Mouse (Mus musculus) regulatory T cell (primary cell): ENCODE results near the gene Rpp21.
"Not testable (repeated sequence)": the region's sequence is repeated elsewhere in the genome, so short reads cannot be mapped to it uniquely, and the experiment has no call there.

Experiments used
- in situ Hi-C: fragments of 300-600 bp; cut with MboI, MseI; formaldehyde crosslinking; loops from one replicate; pipeline ENCODE4 v1.15.1; 2025; ENCODE audit warnings: high pct_unique_total_duplicates

Gene Rpp21

GRCm38 (mm10) chr17:36235300-36235699 is 22.6 kb downstream of the Rpp21 start:
- in situ Hi-C loops = not testable (repeated sequence)

- in situ Hi-C loops = no loop called here
Measured at GRCm38 (mm10) chr17:36233572-36233971, 24.3 kb downstream of the Rpp21 start.

DNA sequence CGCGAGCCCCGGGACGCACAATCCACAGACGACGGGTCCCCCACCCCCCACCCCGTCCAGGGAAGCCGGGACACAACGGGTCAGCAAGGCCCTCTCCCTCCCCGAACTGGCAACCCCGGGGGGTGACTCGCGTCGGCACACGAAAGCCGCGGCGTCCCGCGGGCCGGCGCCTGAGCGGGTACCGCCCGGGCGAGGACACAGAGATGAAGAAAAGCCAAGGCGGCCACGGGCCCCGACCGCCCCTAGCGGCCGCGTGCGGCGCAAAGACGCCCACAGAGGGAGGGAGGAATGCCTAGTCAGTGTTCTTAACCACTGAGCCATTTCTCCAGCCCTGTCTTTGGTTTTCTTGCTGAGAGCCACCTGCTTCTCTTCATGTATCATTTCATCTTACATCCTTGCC is 26.6 kb downstream of the Rpp21 start:
- in situ Hi-C loops = no loop called here

- in situ Hi-C loops = no loop called here
Measured at GRCm38 (mm10) chr17:36229046-36229445, 28.8 kb downstream of the Rpp21 start.

DNA sequence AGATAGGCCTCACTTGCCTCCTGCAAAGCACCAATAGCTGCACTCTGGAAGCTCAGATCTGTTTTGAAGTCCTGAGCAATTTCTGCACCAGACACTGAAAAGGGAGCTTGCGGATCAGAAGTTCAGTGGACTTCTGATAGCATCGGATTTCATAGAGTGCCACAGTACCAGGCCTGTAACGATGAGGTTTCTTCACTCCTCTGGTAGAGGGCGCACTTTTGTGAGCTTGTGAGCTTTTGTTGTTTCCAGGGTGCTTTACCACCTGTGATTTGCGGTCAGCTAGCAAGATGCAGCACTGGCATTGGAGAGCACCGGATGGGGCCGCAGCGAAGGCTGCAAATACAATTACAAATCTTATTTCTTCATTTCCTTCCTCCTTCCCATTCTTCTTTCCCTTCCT is 30.9 kb downstream of the Rpp21 start:
- in situ Hi-C loops = no loop called here

GRCm38 (mm10) chr17:36225231-36225824 is 32.5 kb downstream of the Rpp21 start:
- in situ Hi-C loops = no loop called here

DNA sequence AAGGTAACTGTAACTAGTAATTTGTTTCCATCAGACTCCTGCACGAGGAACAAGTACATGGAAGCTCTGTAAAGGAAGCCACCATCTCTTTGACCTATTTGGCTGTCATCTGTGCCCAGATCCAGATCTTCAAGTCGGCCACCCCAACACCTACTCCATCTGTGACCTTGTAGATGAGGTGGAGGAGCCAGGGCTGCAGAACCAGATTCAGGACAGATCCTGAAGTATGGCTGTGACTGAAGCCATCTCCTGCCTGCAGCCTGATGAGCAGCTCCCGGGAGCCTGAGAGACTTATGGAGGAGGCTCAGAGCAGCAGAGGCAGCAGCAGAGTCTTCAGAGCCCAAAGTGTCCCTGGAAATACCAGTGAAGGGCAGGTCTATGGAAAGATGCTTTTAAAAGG is 33.4 kb downstream of the Rpp21 start:
- in situ Hi-C loops = no loop called here

DNA sequence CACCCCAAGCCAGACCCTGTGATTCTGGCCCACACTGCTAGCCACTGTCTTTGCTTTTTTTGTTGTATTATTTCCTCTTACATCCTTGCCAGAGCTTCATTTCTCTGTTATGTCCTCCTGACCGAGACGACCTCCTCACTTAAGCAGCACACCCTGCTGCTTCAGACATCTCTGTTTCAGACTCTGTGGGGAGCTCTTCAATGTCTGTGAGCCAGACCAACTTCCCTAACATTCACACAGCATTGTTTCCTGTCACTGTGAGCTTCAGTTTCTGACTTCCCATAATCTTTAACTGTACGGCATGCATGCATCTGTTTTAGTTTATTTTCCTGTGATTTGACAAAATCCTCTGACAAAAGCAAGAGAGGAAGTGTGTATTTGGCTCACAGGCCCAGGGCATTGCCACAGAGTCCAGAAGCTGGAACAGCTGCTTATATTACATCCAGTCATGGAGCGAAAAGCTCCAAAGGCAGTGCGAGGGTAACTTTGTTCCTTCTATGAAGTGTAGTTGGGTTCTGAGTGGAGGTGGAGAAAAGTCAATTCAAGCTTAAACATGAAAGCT is 39.2 kb downstream of the Rpp21 start:
- in situ Hi-C loops = no loop called here

- in situ Hi-C loops = no loop called here
Measured at GRCm38 (mm10) chr17:36215586-36215985, 42.3 kb downstream of the Rpp21 start.

GRCm38 (mm10) chr17:36206846-36207245 is 51.0 kb downstream of the Rpp21 start:
- in situ Hi-C loops = no loop called here

DNA sequence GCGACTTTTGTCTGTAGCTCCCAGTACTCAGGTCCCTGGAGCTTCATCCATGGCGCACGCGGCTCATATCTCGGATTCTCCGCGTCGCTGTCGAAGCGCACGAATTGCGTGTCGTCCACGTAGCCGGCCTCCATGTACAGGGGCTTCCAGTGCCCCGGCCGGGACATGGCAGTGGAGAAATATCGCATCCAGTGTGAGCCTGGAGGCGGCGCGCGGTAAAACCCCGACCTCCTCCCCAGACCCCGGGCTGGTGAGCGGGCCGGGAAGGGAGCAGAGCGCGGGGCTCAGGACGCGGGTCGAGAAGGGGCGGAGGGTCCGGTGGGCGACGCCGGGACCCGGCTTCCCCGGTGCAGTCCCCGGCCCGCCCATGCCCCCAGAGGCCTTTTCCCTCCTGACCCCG is 52.0 kb downstream of the Rpp21 start:
- in situ Hi-C loops = no loop called here
